Mouse (Mus musculus) E14TG2a.4 (cell line): ENCODE data around the gene Slc9a5.

Experiments
- H3K27me3 ChIP-seq: 2 replicates; pipeline ENCODE4 v1.6.1; 2014; ENCODE audit warnings: low read length, control low read depth; ENCODE audit not compliant: insufficient read depth
- H3K36me3 ChIP-seq: 2 replicates; pipeline ENCODE4 v1.6.1; 2014; ENCODE audit warnings: low read length, control low read depth; ENCODE audit not compliant: insufficient read depth
- H3K4me1 ChIP-seq: replicated peaks from 2 replicates; pipeline ENCODE4 v1.6.1; 2014; ENCODE audit warnings: low read depth, low read length, control low read depth
- H3K4me3 ChIP-seq: replicated peaks from 2 replicates; pipeline ENCODE4 v1.5.1; 2014; ENCODE audit warnings: mild to moderate bottlenecking, low read length
- H3K9me3 ChIP-seq: 2 replicates; pipeline ENCODE4 v1.6.1; 2014; ENCODE audit warnings: low read length, control low read depth
- CTCF ChIP-seq: conservative IDR thresholded peaks from 2 replicates; pipeline ENCODE4 v1.5.1; 2014; ENCODE audit warnings: low read length
- NANOG ChIP-seq: IDR thresholded peaks from 2 replicates; pipeline ENCODE4 v1.6.1; 2014; ENCODE audit warnings: borderline replicate concordance, low read length, mixed read lengths
- POU5F1 ChIP-seq: IDR thresholded peaks from 2 replicates; pipeline ENCODE4 v1.6.1; 2014; ENCODE audit warnings: low read length, borderline replicate concordance

Slc9a5 gene

DNA sequence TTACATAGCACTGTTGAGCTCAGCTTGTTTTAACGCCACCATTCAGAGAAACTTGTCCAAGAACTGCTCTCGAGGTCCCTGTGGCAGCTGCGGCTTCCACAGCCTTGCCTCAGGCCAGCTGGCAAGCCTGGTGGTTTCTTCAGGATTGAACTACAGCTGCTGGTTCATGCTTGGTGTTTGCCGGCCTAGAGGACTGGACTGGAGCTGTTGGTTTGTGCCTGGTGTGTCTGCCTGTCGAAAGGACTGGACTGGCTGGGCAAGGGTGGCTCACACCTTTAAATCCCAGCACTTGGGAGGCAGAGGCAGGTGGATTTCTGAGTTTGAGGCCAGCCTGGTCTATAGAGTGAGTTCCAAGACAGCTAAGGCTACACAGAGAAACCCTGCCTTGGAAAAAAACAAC, 51.4 kb downstream of the Slc9a5 start:
- TF ChIP-seq POU5F1 = no peak
- no peak for TF ChIP-seq CTCF
- no peak for TF ChIP-seq NANOG
- Histone ChIP-seq H3K27me3 (peaks cover 4% of the 10 kb centered on the region), H3K4me1 (peaks cover 46% of the 10 kb centered on the region), H3K9me3 (no peaks in the 10 kb centered on the region), H3K36me3 (no peaks in the 10 kb centered on the region), H3K4me3 (no peak overlapping the region)

GRCm38 (mm10) chr8:105403467-105403866, 54.8 kb downstream of the Slc9a5 start:
- no peaks in the 10 kb centered on the region for H3K9me3 ChIP-seq
- H3K27me3 ChIP-seq = no peaks in the 10 kb centered on the region; the same call in 1 of the 2 replicates
- peaks cover 13% of the 10 kb centered on the region for H3K4me1 ChIP-seq
- TF ChIP-seq NANOG (no peak), CTCF (no peak), POU5F1 (no peak)
- H3K4me3 ChIP-seq = no peak overlapping the region
- H3K36me3 ChIP-seq = no peaks in the 10 kb centered on the region

DNA sequence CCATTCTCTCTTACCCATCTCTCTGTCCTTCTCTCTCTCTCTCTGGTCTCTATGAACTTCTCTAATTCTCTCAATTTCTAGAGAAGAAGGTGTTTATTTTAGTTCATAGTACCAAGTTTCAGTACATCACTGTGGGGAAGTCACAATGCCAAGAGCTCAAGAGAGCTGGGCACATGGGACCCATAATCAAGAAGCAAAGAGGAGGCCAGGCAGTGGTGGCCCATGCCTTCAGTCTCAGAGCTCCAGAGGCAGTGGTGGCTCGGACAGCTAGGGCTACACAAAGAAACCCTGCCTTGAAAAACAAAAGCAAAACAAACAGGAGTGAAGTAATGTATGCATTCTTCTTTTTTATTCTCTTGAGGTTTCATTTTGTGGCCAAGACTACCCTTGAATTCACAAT, 55.9 kb downstream of the Slc9a5 start:
- Histone ChIP-seq H3K4me1 (peaks cover 13% of the 10 kb centered on the region), H3K9me3 (no peaks in the 10 kb centered on the region), H3K27me3 (no peaks in the 10 kb centered on the region; the same call in 1 of the 2 replicates), H3K4me3 (no peak overlapping the region), H3K36me3 (no peaks in the 10 kb centered on the region)
- TF ChIP-seq NANOG (no peak), POU5F1 (no peak), CTCF (no peak)

DNA sequence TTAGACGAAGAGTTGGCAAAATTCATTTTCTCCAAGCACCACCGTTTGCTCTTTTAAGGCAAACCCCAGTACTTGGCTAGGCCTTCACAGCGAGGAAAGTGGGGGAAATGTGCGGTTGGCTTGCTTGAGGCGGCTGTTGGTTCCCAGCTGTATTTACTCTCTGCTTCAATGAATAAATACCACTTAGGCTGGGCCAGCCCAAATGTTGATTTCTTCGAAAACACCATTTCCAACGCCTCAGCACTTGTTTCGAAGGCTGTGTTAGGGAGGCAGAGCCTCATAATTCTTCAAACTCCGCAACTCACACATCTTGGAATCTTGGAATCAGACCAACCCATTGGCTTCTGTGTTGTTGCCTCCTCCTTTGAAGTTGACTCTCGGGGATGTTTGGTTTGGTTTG, 57.8 kb downstream of the Slc9a5 start:
- H3K4me1 ChIP-seq = peaks cover 4% of the 10 kb centered on the region
- no peak overlapping the region for H3K4me3 ChIP-seq
- no peaks in the 10 kb centered on the region for H3K9me3 ChIP-seq
- H3K36me3 ChIP-seq = no peaks in the 10 kb centered on the region
- H3K27me3 ChIP-seq = no peaks in the 10 kb centered on the region; the same call in 1 of the 2 replicates
- TF ChIP-seq CTCF (no peak), NANOG (no peak), POU5F1 (no peak)

DNA sequence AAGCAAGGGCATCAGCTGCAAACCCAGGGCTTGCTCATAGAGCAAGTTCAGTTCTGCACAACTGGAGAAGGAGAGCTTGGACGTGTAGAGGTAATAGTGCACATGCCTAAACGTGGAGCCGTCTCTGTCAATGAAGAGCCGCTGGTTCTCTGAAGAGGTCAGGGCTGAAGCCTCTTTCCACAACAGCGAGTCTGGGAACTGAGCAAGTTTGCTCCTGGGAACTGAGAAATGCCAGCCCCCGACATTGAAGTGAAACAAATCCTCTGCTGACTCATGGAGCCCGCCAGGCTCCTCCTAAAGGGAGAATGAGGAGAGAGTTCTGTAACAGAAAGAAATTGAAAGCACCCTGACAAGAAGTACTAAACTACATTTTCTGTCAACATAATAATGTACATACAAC, 59.7 kb downstream of the Slc9a5 start:
- Histone ChIP-seq H3K36me3 (no peaks in the 10 kb centered on the region), H3K9me3 (peaks cover 6% of the 10 kb centered on the region; the same call in 1 of the 2 replicates), H3K27me3 (peaks cover 8% of the 10 kb centered on the region), H3K4me1 (peaks cover 4% of the 10 kb centered on the region; the same call in 1 of the 2 replicates), H3K4me3 (no peak overlapping the region)
- TF ChIP-seq POU5F1 (no peak), NANOG (no peak), CTCF (no peak)

- Histone ChIP-seq H3K4me3 (no peak overlapping the region), H3K4me1 (peaks cover 11% of the 10 kb centered on the region), H3K27me3 (peaks cover 16% of the 10 kb centered on the region), H3K9me3 (peaks cover 6% of the 10 kb centered on the region; the same call in 1 of the 2 replicates), H3K36me3 (no peaks in the 10 kb centered on the region)
- TF ChIP-seq NANOG = no peak
- TF ChIP-seq CTCF = no peak
- TF ChIP-seq POU5F1 = no peak
Measured at GRCm38 (mm10) chr8:105409947-105410346, 61.3 kb downstream of the Slc9a5 start.

DNA sequence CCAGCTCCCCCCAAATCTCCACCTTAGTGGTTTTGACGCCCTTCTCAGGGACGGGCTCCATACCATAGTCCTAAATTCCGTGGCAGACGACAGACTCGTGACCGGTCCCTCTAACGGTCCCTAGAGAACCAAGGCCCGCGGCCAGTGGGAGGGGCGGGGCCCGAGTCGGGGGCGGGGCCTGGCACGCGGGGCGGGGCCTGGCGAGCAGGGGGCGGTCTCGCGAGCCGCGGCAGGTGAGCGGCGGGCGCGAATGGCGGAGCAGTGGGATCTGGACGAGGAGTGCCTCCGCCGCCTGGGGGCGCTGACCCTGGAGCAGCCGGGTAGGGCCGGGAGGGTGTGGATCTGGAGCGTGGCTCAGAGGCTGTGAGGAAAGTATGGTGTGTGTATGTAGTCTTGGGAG, 64.7 kb downstream of the Slc9a5 start, which contains the start of the genes Kctd19 and Lrrc36:
Gene Kctd19 (minus strand): TSS at position 112 of the 400 bp plus-strand sequence.
Gene Lrrc36 (plus strand): TSS at position 181 of the 400 bp plus-strand sequence.
- Histone ChIP-seq H3K4me3 (peak within 1 kb of the TSS; percentile 72), H3K36me3 (no peaks in the 10 kb centered on the region), H3K27me3 (peaks cover 18% of the 10 kb centered on the region), H3K4me1 (peaks cover 11% of the 10 kb centered on the region), H3K9me3 (peaks cover 11% of the 10 kb centered on the region)
- TF ChIP-seq NANOG (no peak), POU5F1 (no peak), CTCF (peak; percentile 10; the same call in 1 of the 2 replicates)

DNA sequence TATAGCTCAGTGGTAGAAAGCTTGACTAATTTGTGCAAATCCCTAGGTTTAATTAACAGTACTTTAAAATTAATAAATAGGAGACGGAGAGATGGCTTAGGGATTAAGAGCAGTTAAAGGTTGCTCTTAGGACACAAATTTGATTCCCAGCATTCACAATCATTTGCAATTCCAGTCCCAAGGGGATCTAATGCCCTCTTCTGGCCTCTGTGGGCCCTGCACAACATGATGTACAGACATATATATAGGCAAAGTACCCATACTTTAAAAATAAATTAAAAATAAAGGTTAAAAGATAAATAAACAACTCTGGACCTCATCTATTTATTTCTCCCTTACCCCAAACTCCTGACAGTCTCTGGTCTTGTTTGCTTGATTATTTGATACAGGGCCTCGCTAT, 70.3 kb downstream of the Slc9a5 start:
- H3K4me3 ChIP-seq = no peak overlapping the region
- peaks cover 5% of the 10 kb centered on the region for H3K9me3 ChIP-seq
- peaks cover 10% of the 10 kb centered on the region for H3K4me1 ChIP-seq
- TF ChIP-seq POU5F1 (no peak), NANOG (no peak), CTCF (peak; percentile 50)
- H3K27me3 ChIP-seq = peaks cover 7% of the 10 kb centered on the region
- H3K36me3 ChIP-seq = no peaks in the 10 kb centered on the region
